Mouse (Mus musculus) lung, postnatal 0 days (tissue): ENCODE results near the gene B4galnt3. TPM values are rescaled to one million over a fixed set of nuclear protein-coding genes. Genes with fewer than 3 reads are reported as not detected.
"Not testable (repeated sequence)": the region's sequence is repeated elsewhere in the genome, so short reads cannot be mapped to it uniquely, and the experiment has no call there.

Experiments used
- ATAC-seq: fragments of 200-750 bp; cut with Nextera tagmentation; 2 replicates; pipeline ENCODE4 v1.8.0; 2017; ENCODE audit warnings: moderate library complexity
- DNase-seq: peaks from one replicate; pipeline ENCODE4 v3.0.0-alpha.2; 2016; ENCODE audit warnings: low spot score
- H3K27ac ChIP-seq: fragments of 300-500 bp; sonication (generic); 2 replicates; pipeline ENCODE4 v1.5.1; 2014; ENCODE audit warnings: antibody characterized with exemption, mild to moderate bottlenecking, low read length, mixed read lengths
- H3K27me3 ChIP-seq: fragments of 300-500 bp; sonication (generic); replicated peaks from 2 replicates; pipeline ENCODE4 v1.6.1; 2014; ENCODE audit warnings: low read length, mixed read lengths; ENCODE audit not compliant: insufficient read depth
- H3K36me3 ChIP-seq: fragments of 300-500 bp; sonication (generic); 2 replicates; pipeline ENCODE4 v1.6.1; 2014; ENCODE audit warnings: low read length, mixed read lengths; ENCODE audit not compliant: insufficient read depth
- H3K4me1 ChIP-seq: fragments of 300-500 bp; sonication (generic); 2 replicates; pipeline ENCODE4 v1.6.1; 2014; ENCODE audit warnings: antibody characterized with exemption, low read depth, low read length, mixed read lengths; ENCODE audit not compliant: insufficient read depth
- H3K4me2 ChIP-seq: fragments of 300-500 bp; sonication (generic); replicated peaks from 2 replicates; pipeline ENCODE4 v1.6.1; 2014; ENCODE audit warnings: low read depth, mild to moderate bottlenecking, low read length, moderate library complexity, mixed read lengths
- H3K4me3 ChIP-seq: fragments of 300-500 bp; sonication (generic); 2 replicates; pipeline ENCODE4 v1.5.1; 2014; ENCODE audit warnings: low read depth, low read length
- H3K9ac ChIP-seq: fragments of 300-500 bp; sonication (generic); replicated peaks from 2 replicates; pipeline ENCODE4 v1.6.1; 2014; ENCODE audit warnings: low read depth, mild to moderate bottlenecking
- H3K9me3 ChIP-seq: fragments of 300-500 bp; sonication (generic); 2 replicates; pipeline ENCODE4 v1.6.1; 2016; ENCODE audit warnings: low read length, mixed read lengths
- CTCF ChIP-seq: IDR thresholded peaks from 2 replicates; pipeline ENCODE4 v1.5.1; 2016; ENCODE audit warnings: antibody characterized with exemption, mild to moderate bottlenecking
- EP300 ChIP-seq: IDR thresholded peaks from 2 replicates; pipeline ENCODE4 v1.6.1; 2016; ENCODE audit warnings: antibody characterized with exemption, mild to moderate bottlenecking, control low read depth
- WGBS: fragments of 180-500 bp; shearing (Covaris S2); extraction: QIAGEN DNeasy Blood & Tissue Kit; methylation state at CpG from one replicate; pipeline ENCODE4 v1.1.7; 2014; 5-methylcytosine and 5-hydroxymethylcytosine counted together
- polyA plus RNA-seq: library from polyadenylated mRNA; unstranded; fragments of >200 nt; fragmentation: Nextera tagmentation; extraction: Ambion mirVana; gene quantifications from 2 replicates; pipeline ENCODE4 v1.2.1, GENCODE M21; 2015

The B4galnt3 gene
- polyA plus RNA-seq, 1 experiment from 2014 or later = not detected

DNA sequence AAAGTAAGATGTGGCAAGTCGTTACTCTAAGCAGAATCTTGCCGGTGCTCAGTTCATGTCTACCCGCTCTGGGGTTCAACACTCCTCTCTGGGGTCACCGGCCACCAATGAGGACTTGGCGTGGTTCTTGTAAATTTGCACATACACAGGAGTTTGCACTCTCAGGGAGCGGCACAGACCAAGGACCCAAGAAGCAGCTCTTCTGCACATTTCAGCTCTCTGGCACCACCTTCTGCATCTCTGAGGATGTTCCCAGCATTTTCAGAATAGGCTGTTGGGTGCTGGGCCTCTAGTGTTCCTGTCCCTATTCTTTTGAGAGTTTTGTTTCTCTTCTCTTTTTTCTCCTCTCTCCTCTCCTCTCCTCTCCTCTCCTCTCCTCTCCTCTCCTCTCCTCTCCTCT, 6.8 kb upstream of the B4galnt3 start:
- no peak overlapping the region for H3K4me3 ChIP-seq
- peak; percentile 64 for DNase-seq
- TF ChIP-seq EP300 (no peak), CTCF (peak; percentile 68)
- no peak overlapping the region for H3K9ac ChIP-seq
- H3K4me2 ChIP-seq = no peak overlapping the region
- 17% methylated on average over 6 of the region's 6 CpGs for WGBS
- H3K27me3 ChIP-seq = no peaks in the 10 kb centered on the region
- no peak overlapping the region for H3K27ac ChIP-seq
- ATAC-seq = no peak
- H3K36me3 ChIP-seq = no peaks in the 10 kb centered on the region
- no peaks in the 10 kb centered on the region for H3K4me1 ChIP-seq
- H3K9me3 ChIP-seq = no peaks in the 10 kb centered on the region

DNA sequence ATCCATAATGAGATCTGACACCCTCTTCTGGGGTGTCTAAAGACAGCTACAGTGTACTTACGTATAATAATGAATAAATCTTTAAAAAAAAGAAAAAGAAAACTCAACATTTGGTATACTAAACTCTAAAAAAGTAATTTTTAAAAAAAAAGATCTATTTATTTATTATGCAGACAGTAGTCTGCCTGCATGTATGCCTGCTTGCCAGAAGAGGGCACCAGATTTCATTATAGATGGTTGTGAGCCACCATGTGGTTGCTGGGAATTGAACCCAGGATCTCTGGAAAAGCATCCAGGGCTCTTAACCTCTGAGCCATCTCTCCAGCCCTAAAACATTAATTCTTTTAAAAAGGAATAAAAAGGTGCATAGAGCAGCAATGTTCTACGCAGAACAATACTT, 2.2 kb upstream of the B4galnt3 start:
- not testable (repeated sequence) for ATAC-seq, H3K36me3 ChIP-seq, H3K4me2 ChIP-seq, DNase-seq, H3K9ac ChIP-seq, H3K9me3 ChIP-seq, H3K4me1 ChIP-seq, H3K27ac ChIP-seq, H3K4me3 ChIP-seq
- H3K27me3 ChIP-seq = peaks cover 12% of the 10 kb centered on the region
- peak; percentile 22 for TF ChIP-seq CTCF
- WGBS = 98% methylated on average over 2 of the region's 2 CpGs

DNA sequence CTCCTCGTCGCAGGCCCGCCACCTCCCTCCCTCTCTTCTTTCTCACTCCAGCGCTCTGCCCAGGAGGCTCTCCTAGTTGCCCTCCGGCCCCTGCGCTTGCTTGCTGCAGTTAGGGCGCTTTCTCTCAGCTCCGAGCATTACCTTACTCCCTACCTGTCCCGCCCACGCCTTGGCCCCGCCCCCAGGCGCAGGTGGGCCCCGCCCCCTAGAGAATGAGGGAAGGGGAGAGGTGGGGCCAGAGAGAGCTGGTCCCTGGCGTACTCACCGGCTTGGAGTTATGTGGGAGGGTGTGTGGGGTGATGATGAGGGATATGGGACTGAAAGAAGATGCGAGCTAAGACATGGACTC, 400 bp upstream of the B4galnt3 start:
- 0% methylated on average over 15 of the region's 16 CpGs for WGBS
- Histone ChIP-seq H3K4me1 (peaks cover 4% of the 10 kb centered on the region; the same call in 1 of the 2 replicates), H3K27ac (no peak overlapping the region), H3K4me2 (peak overlapping the region; percentile 98), H3K27me3 (peaks cover 12% of the 10 kb centered on the region), H3K9me3 (no peaks in the 10 kb centered on the region), H3K36me3 (no peaks in the 10 kb centered on the region), H3K4me3 (peak overlapping the region; percentile 53), H3K9ac (no peak overlapping the region)
- TF ChIP-seq EP300 (no peak), CTCF (no peak)
- peak; percentile 63 for DNase-seq
- ATAC-seq = peak; percentile 89

DNA sequence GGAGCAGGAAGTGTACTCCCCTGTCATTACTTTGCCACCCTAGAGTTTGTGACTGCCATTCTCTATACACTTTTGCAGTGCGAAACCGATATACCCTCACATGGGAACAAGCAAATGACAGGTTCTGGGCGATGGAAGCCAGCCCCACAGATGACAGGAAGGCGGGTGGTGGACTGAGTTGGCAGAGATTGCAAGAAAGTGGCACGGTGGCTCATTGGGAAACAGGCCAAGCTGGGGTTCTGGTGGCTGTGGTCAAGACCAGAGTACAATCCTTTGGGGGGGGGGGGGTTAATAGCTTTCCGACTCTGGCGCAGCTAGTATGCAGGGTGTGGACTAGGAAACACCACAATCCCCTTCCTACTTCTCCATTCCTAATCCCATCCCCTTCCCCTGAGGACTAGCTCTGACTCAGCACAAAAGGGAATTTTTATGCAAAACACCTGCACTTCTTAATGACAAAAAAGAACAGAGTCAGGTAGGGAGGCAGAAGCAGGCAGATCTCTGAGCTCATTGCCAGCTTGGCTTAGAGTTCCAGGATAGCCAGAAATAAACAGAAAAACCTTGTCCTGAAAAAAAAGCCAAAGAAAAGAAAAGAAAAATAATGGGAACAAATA, 2.9 kb downstream of the B4galnt3 start:
- peaks cover 12% of the 10 kb centered on the region for H3K27me3 ChIP-seq
- H3K4me2 ChIP-seq = no peak overlapping the region
- no peak overlapping the region for H3K4me3 ChIP-seq
- DNase-seq (no peak), ATAC-seq (no peak)
- H3K9ac ChIP-seq = no peak overlapping the region
- H3K4me1 ChIP-seq = peaks cover 4% of the 10 kb centered on the region; the same call in 1 of the 2 replicates
- H3K27ac ChIP-seq = no peak overlapping the region
- TF ChIP-seq EP300 (no peak), CTCF (no peak)
- 86% methylated on average over 7 of the region's 7 CpGs for WGBS
- H3K36me3 ChIP-seq = no peaks in the 10 kb centered on the region
- H3K9me3 ChIP-seq = no peaks in the 10 kb centered on the region

DNA sequence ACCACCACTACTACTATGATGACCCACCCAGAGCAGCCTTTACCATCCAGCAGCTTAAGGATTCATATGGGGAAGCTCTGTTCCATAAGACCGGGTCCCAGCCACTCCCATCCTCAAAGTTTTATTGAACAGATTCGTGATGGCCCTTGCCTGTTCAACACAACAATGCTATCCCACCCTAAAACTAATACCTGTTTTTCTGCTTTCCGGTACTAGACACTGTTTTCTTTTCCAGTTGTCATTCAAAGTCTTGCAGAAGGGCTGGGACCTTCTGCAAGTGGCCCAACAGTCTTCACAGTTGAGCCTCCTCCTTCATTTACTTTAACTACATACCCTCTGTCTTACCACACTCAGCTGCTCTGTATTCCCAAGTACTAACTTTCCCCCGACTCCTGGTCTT, 4.9 kb downstream of the B4galnt3 start:
- TF ChIP-seq CTCF = no peak
- TF ChIP-seq EP300 = no peak
- DNase-seq = no peak
- no peaks in the 10 kb centered on the region for H3K36me3 ChIP-seq
- H3K9ac ChIP-seq = no peak overlapping the region
- H3K4me2 ChIP-seq = no peak overlapping the region
- no peak overlapping the region for H3K27ac ChIP-seq
- no peaks in the 10 kb centered on the region for H3K4me1 ChIP-seq
- 77% methylated on average over 4 of the region's 4 CpGs for whole genome bisulfite sequencing
- ATAC-seq = no peak
- H3K27me3 ChIP-seq = peaks cover 9% of the 10 kb centered on the region; the same call in 1 of the 2 replicates
- H3K4me3 ChIP-seq = no peak overlapping the region
- H3K9me3 ChIP-seq = no peaks in the 10 kb centered on the region

DNA sequence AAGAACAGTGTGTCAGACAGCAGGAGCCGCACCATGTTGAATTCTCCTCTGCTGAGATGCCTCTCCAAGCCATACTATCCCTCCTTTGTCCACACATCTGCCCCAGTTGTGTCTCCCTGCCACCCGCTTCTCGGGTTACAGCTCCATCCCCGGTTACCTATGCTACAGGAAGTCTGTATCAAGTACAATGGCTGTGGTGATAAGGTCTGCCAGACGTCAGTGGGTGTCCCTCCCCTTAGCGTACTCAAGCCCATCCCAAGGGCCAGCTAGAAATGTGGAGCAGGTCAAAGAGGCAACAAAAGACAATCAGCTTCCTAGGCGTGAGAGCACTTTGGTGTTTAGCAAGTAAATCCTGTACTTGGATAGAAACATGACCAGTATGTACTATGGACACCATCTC, 5.8 kb downstream of the B4galnt3 start:
- Histone ChIP-seq H3K27me3 (0 out of 2 replicates have a peak, but pooled peaks cover 3% of the 10 kb centered on the region), H3K36me3 (no peaks in the 10 kb centered on the region), H3K9me3 (no peaks in the 10 kb centered on the region), H3K27ac (no peak overlapping the region), H3K4me1 (no peaks in the 10 kb centered on the region), H3K9ac (no peak overlapping the region), H3K4me3 (no peak overlapping the region), H3K4me2 (no peak overlapping the region)
- DNase-seq (no peak), ATAC-seq (no peak)
- 29% methylated on average over 7 of the region's 7 CpGs for whole genome bisulfite sequencing
- no peak for TF ChIP-seq CTCF
- TF ChIP-seq EP300 = no peak

DNA sequence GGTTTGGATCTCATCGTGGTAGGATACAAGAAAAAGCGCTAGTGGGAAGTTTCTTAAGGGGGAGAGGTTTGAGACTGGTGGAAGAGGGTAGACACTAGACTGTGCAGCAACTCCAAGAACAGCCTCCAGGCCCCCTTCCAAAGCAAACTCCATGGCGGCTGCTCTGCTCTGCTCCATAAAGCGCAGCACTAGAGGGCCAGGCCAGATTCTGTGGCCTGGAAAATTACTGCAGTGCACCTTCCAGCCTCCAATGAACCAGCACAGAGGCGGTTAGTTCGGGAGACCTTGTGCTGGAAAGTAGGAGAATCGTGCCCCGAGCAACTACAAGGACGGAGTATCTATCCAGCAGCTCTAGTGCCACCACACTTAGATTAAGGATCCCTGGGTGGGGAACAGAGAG, 7.1 kb downstream of the B4galnt3 start:
- Histone ChIP-seq H3K4me3 (no peak overlapping the region), H3K36me3 (no peaks in the 10 kb centered on the region), H3K4me1 (no peaks in the 10 kb centered on the region), H3K9ac (no peak overlapping the region), H3K27ac (no peak overlapping the region), H3K9me3 (no peaks in the 10 kb centered on the region), H3K27me3 (no peaks in the 10 kb centered on the region), H3K4me2 (no peak overlapping the region)
- ATAC-seq = no peak
- DNase-seq = no peak
- whole genome bisulfite sequencing = 91% methylated on average over 9 of the region's 9 CpGs
- no peak for TF ChIP-seq EP300
- TF ChIP-seq CTCF = no peak
